Mouse (Mus musculus): ENCODE measurements at regions not wholly inside any gene's neighbourhood (a gene's known extent, or its start where the extent isn't known, plus 50 kb on each side); places are given as distances from the start of the nearest gene placed in this dataset.

DNA sequence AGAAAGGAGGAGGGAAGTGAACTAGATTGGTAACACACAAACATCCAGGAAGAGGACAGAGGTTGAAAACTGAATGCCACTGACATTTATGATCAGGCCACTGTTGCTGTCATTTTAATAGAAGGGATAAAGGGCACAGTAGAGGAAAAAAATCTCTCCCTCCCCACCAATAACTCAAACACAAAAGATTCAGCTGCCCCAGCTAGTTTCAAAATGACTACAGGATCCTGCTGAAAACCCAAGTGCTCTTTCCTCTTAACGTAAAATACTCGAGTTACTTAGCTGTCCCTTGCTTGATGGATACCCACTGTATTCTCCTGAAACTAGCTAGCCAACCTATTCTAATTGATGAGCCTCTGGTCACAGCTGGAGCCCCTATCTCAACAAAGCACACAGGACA lies 211.7 kb downstream of the Rps29 start:
- TF ChIP-seq CTCF (IDR thresholded peaks at IDR 0.05; ENCODE audit: borderline replicate concordance, insufficient read depth, low read depth, low read length) (no peak), POLR2A (IDR thresholded peaks at IDR 0.05; ENCODE audit: borderline replicate concordance, insufficient read depth, low read length) (no peak)

All from cerebellum, adult 2 months (tissue).